Mouse (Mus musculus) stomach, embryonic 16.5 days (tissue): Measurements from ENCODE around the gene Mettl21c. TPM values are rescaled to one million over a fixed set of nuclear protein-coding genes. Genes with fewer than 3 reads are reported as not detected.
"Not testable (repeated sequence)": the region's sequence is repeated elsewhere in the genome, so short reads cannot be mapped to it uniquely, and the experiment has no call there.

Experiments
- ATAC-seq: fragments of 200-750 bp; cut with Nextera tagmentation; 2 replicates; pipeline ENCODE4 v1.8.0; 2017; ENCODE audit warnings: moderate number of reproducible peaks, moderate TSS enrichment; ENCODE audit not compliant: insufficient read depth, low FRiP score
- H3K27ac ChIP-seq: fragments of 300-500 bp; sonication (generic); 2 replicates; pipeline ENCODE4 v1.5.1; 2014; ENCODE audit warnings: low read length
- H3K27me3 ChIP-seq: fragments of 300-500 bp; sonication (generic); 2 replicates; pipeline ENCODE4 v1.6.1; 2014; ENCODE audit warnings: low read length, control low read depth, mixed read lengths; ENCODE audit not compliant: control insufficient read depth, insufficient read depth
- H3K36me3 ChIP-seq: fragments of 300-500 bp; sonication (generic); 2 replicates; pipeline ENCODE4 v1.6.1; 2014; ENCODE audit warnings: low read length; ENCODE audit not compliant: control insufficient read depth, insufficient read depth
- H3K4me1 ChIP-seq: fragments of 300-500 bp; sonication (generic); 2 replicates; pipeline ENCODE4 v1.6.1; 2014; ENCODE audit warnings: low read length, control low read depth, mixed read lengths; ENCODE audit not compliant: control insufficient read depth, insufficient read depth
- H3K4me2 ChIP-seq: fragments of 300-500 bp; sonication (generic); 2 replicates; pipeline ENCODE4 v1.6.1; 2014; ENCODE audit warnings: low read depth, low read length, mixed read lengths
- H3K4me3 ChIP-seq: fragments of 300-500 bp; sonication (generic); replicated peaks from 2 replicates; pipeline ENCODE4 v1.5.1; 2014; ENCODE audit warnings: mild to moderate bottlenecking, low read length
- H3K9ac ChIP-seq: fragments of 300-500 bp; sonication (generic); 2 replicates; pipeline ENCODE4 v1.6.1; 2014; ENCODE audit warnings: low read length
- H3K9me3 ChIP-seq: fragments of 300-500 bp; sonication (generic); replicated peaks from 2 replicates; pipeline ENCODE4 v1.6.1; 2016; ENCODE audit warnings: low read length, control low read depth; ENCODE audit not compliant: control insufficient read depth
- WGBS: fragments of 180-500 bp; shearing (Covaris S2); extraction: QIAGEN DNeasy Blood & Tissue Kit; methylation state at CpG from one replicate; pipeline ENCODE4 v1.1.7; 2014; 5-methylcytosine and 5-hydroxymethylcytosine counted together
- polyA plus RNA-seq: library from polyadenylated mRNA; unstranded; fragments of >200 nt; fragmentation: Nextera tagmentation; extraction: Ambion mirVana; gene quantifications from 2 replicates; pipeline ENCODE4 v1.2.1, GENCODE M21; 2015

Mettl21c gene
- polyA plus RNA-seq = 0.30 and 0.32 TPM in 2 replicates

DNA sequence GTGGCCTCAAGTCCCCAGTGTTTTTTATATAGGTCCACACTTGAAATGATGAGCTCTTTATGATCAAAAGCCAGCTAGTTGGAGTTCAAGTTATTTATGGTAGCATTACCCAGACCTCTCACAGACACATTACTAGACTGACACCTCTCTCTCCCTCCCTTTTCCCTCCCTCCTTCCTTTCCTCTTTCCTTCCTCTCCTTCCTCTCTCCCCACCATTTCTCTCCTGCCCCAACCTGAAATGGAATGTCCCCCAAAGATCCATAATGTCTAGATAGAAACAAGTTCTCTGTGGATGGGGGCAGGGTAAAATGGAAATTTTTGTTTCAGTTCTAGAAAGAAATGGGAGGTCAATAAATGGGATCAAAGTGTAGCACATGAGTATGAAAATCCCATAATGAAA lies at the start of gene Mettl21c:
Gene Mettl21c, minus strand, starts transcription at position 101 of the 400 bp plus-strand sequence.
- no peak within 1 kb of the TSS for H3K4me2 ChIP-seq
- no peaks in the 10 kb centered on the region for H3K36me3 ChIP-seq
- H3K4me3 ChIP-seq = no peak within 1 kb of the TSS
- no peaks in the 10 kb centered on the region for H3K4me1 ChIP-seq
- ATAC-seq = no peak
- H3K27ac ChIP-seq = no peak within 1 kb of the TSS
- H3K9ac ChIP-seq = no peak within 1 kb of the TSS
- no peaks in the 10 kb centered on the region for H3K27me3 ChIP-seq
- H3K9me3 ChIP-seq = no peaks in the 10 kb centered on the region

DNA sequence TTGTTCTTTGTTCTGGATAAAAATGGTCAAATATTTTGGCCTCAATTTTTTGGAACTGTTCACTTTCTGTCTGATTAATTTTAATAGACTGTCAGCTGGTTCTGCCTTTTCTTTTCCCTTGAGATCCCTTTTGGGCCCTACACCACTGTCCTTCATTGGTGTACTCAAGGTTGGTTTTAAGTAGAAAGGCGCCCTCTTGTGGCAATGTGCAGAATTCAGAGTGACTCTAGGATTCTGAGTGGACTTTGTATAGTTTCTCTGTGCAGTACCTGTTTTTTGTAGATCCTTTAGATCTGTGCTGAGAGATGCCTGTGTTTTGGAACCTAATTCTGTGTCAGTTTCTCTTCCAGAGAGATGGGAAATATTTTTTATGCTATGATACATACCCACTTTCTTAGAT lies 44.8 kb upstream of the Mettl21c start:
- H3K27me3 ChIP-seq = no peaks in the 10 kb centered on the region

GRCm38 (mm10) chr1:44063439-44063838 lies 43.6 kb upstream of the Mettl21c start:
- WGBS = 94% methylated on average over 6 of the region's 6 CpGs
- ATAC-seq = no peak
- H3K4me3 ChIP-seq = no peak overlapping the region

More for the DNA sequence above, 44.8 kb upstream of the Mettl21c start:
- WGBS = 0% methylated on average over 1 of the region's 1 CpGs
- no peaks in the 10 kb centered on the region for H3K36me3 ChIP-seq
- H3K9ac ChIP-seq = no peak overlapping the region
- no peaks in the 10 kb centered on the region for H3K9me3 ChIP-seq
- H3K4me3 ChIP-seq = no peak overlapping the region
- no peaks in the 10 kb centered on the region for H3K4me1 ChIP-seq
- H3K4me2 ChIP-seq = no peak overlapping the region
- no peak for ATAC-seq
- no peak overlapping the region for H3K27ac ChIP-seq

DNA sequence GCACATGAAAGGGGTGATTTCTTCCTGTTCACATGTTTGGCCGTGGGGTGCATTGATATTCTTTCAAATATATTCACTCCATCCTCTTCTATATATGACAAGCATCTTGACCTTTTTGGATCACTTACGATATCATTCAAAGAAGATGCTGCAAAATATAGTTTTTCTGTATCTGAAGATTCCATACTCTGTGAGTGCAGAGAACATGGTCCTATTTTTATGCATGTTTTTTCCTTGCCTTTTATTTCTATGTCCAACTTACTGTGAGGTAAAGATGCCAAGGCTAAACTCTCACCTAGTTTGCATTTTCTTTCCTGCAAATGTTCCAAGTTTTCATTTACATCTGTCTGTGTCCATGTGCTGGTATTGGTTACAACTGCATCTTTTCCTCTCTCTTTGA lies 42.0 kb upstream of the Mettl21c start, which contains the start of gene Gm8251:
Gene Gm8251, minus strand, starts transcription at position 101 of the 400 bp plus-strand sequence.
- H3K27ac ChIP-seq = no peak within 1 kb of the TSS
- no peak within 1 kb of the TSS for H3K4me3 ChIP-seq
- H3K9me3 ChIP-seq = no peaks in the 10 kb centered on the region
- H3K4me2 ChIP-seq = no peak within 1 kb of the TSS
- H3K9ac ChIP-seq = no peak within 1 kb of the TSS
- WGBS = 88% methylated on average over 2 of the region's 2 CpGs
- no peaks in the 10 kb centered on the region for H3K4me1 ChIP-seq
- no peaks in the 10 kb centered on the region for H3K36me3 ChIP-seq
- no peaks in the 10 kb centered on the region for H3K27me3 ChIP-seq
- no peak for ATAC-seq

More at GRCm38 (mm10) chr1:44063439-44063838, 43.6 kb upstream of the Mettl21c start:
- H3K9me3 ChIP-seq = no peaks in the 10 kb centered on the region
- no peaks in the 10 kb centered on the region for H3K4me1 ChIP-seq
- no peaks in the 10 kb centered on the region for H3K27me3 ChIP-seq
- no peak overlapping the region for H3K4me2 ChIP-seq
- no peak overlapping the region for H3K9ac ChIP-seq
- no peak overlapping the region for H3K27ac ChIP-seq
- no peaks in the 10 kb centered on the region for H3K36me3 ChIP-seq

GRCm38 (mm10) chr1:44057805-44058204 lies 38.0 kb upstream of the Mettl21c start:
- no peak overlapping the region for H3K27ac ChIP-seq
- no peak for ATAC-seq
- no peak overlapping the region for H3K4me3 ChIP-seq
- H3K9me3 ChIP-seq = no peaks in the 10 kb centered on the region
- no peak overlapping the region for H3K9ac ChIP-seq
- no peaks in the 10 kb centered on the region for H3K4me1 ChIP-seq
- no peaks in the 10 kb centered on the region for H3K27me3 ChIP-seq
- no peak overlapping the region for H3K4me2 ChIP-seq
- no peaks in the 10 kb centered on the region for H3K36me3 ChIP-seq
- WGBS = 82% methylated on average over 3 of the region's 3 CpGs

DNA sequence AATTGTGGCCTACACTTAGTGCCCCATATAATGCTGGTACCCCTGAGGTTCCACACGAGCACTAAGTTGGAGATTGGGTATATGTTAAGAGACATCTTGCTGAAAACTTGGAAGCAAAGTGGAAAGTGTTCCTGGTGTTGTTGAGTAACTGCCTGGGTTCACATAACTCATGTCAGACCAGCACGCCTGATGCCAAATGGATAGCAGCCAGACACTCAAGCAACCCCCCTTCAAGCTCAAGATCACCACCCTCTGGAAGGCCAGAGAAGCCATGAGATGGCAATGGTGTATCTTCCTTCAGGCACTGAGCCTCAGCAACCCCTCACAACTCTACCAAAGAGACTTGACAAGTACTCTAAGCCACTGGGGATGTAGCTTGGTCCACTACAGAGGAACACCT lies 26.7 kb upstream of the Mettl21c start:
- no peaks in the 10 kb centered on the region for H3K4me1 ChIP-seq
- no peak overlapping the region for H3K4me2 ChIP-seq
- no peak overlapping the region for H3K27ac ChIP-seq
- H3K4me3 ChIP-seq = no peak overlapping the region
- no peak overlapping the region for H3K9ac ChIP-seq
- H3K36me3 ChIP-seq = no peaks in the 10 kb centered on the region
- no peaks in the 10 kb centered on the region for H3K9me3 ChIP-seq
- 60% methylated on average over 2 of the region's 2 CpGs for WGBS
- ATAC-seq = no peak
- no peaks in the 10 kb centered on the region for H3K27me3 ChIP-seq

GRCm38 (mm10) chr1:44045689-44046088 lies 25.9 kb upstream of the Mettl21c start:
- not testable (repeated sequence) for H3K27ac ChIP-seq, H3K36me3 ChIP-seq, H3K4me1 ChIP-seq, H3K4me3 ChIP-seq, H3K9ac ChIP-seq, H3K27me3 ChIP-seq, H3K4me2 ChIP-seq, H3K9me3 ChIP-seq, ATAC-seq
- 83% methylated on average over 5 of the region's 5 CpGs for WGBS

GRCm38 (mm10) chr1:44042555-44042915 lies 22.7 kb upstream of the Mettl21c start:
- ATAC-seq = peak; percentile 53; the same call in 1 of the 2 replicates

GRCm38 (mm10) chr1:44041797-44042554 lies 22.1 kb upstream of the Mettl21c start:
- Histone ChIP-seq H3K27ac (no peak overlapping the region), H3K36me3 (no peaks in the 10 kb centered on the region), H3K4me1 (no peaks in the 10 kb centered on the region), H3K9ac (peak overlapping the region; percentile 72), H3K4me3 (peak overlapping the region; percentile 59), H3K27me3 (no peaks in the 10 kb centered on the region), H3K9me3 (no peaks in the 10 kb centered on the region), H3K4me2 (peak overlapping the region; percentile 76)
- WGBS = 1% methylated on average over 17 of the region's 17 CpGs
- ATAC-seq = peak; percentile 58; the same call in 1 of the 2 replicates

More at GRCm38 (mm10) chr1:44042555-44042915, 22.7 kb upstream of the Mettl21c start:
- H3K27ac ChIP-seq = no peak overlapping the region
- H3K36me3 ChIP-seq = no peaks in the 10 kb centered on the region
- H3K4me1 ChIP-seq = no peaks in the 10 kb centered on the region
- peak overlapping the region; percentile 76 for H3K4me2 ChIP-seq
- H3K27me3 ChIP-seq = no peaks in the 10 kb centered on the region
- H3K4me3 ChIP-seq = peak overlapping the region; percentile 59
- peak overlapping the region; percentile 72 for H3K9ac ChIP-seq
- H3K9me3 ChIP-seq = no peaks in the 10 kb centered on the region
- whole genome bisulfite sequencing = 3% methylated on average over 6 of the region's 6 CpGs
